Mouse (Mus musculus): ENCODE measurements at regions not wholly inside any gene's neighbourhood (a gene's known extent, or its start where the extent isn't known, plus 50 kb on each side); places are given as distances from the start of the nearest gene placed in this dataset.

DNA sequence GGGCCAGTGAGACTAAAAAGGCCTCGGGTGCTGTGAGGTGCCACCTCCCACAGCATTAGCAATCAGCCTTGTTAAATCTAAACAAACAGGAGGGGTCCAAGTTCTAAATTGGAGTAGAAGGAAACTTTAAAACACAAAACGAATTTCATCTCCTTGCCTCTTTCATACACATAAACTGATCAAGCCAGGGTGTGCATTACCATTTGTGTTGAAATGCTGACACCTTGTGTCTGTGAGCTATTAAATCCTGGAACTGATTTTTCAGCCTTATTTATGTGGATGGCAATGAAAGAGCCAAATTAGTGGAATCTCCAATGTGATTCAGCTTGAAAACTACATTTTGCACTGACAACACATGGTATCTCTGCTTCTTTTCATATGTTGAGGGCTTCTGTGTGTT, 114.8 kb downstream of the Pcsk1 start:
- ATAC-seq: no peak

- ATAC-seq: no peak
Observed at GRCm38 (mm10) chr13:75223944-75224343, 134.3 kb downstream of the Pcsk1 start.

GRCm38 (mm10) chr13:75225581-75226297, 136.1 kb downstream of the Pcsk1 start:
- ATAC-seq: no peak

DNA sequence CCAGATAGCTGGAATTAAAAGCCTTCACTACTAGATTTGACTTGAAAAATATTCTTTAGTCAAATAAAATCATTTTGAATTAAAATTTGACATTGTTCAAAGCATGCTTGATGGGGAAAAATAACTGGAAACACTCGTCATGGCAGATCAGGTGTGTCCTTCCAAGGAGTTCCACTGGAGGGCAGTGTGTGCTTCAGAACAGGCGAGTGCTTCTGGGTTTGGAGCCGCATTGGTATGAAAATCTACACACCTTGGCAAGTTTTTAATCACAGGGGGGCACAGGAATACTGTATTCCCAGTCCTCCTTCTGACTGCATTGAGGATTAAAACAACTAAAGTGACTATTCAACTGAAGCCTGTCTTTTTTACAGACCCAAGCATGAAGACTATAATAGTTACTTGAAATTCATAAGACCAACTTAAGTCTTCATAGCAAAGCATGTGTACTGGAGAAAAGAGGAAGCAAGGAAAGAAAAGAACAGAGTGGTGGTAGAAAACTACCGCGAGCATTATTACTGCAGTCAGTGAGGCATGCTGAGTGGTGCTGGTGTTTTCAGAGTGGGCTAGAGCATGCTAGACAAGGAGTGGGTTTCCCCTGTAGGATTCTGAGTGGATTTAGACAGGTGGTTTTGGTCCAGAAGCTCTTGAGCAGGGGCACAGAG, 138.1 kb downstream of the Pcsk1 start:
- peak; percentile 77 for ATAC-seq

- no peak for ATAC-seq
Observed at GRCm38 (mm10) chr13:75236424-75236823, 146.8 kb downstream of the Pcsk1 start.
